Mouse (Mus musculus): ENCODE results near the gene Edaradd.

DNA sequence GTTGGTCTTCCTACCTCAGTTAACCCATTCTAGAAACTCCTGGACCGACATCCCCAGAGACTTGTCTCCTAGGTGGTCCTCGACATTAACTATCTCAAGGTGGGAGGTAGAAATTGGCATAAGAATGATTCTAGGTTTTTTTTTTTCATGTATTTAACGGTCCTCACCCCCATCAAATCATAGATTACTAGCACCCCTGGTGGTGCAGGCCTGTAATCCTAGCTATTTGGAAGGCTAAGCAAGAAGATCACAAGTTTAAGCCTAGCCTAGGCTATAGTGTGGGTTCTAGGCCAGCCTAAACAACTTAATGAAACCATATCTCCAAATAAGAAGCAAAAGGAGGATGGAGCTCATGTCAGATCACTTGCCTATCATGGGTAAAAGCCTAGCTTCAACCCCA is 38.8 kb upstream of the Edaradd start:
- TF ChIP-seq POLR2A (IDR thresholded peaks at IDR 0.05; ENCODE audit: borderline replicate concordance, control insufficient read depth, low read depth, low read length), result no peak
- TF ChIP-seq CTCF (IDR thresholded peaks at IDR 0.05; ENCODE audit: control insufficient read depth, insufficient read depth, low read length), result no peak
